Mouse (Mus musculus): ENCODE data around the gene Rora. TPM values are rescaled to one million over a fixed set of nuclear protein-coding genes. Genes with fewer than 3 reads are reported as not detected.

Rora gene
- polyA plus RNA-seq, 1 experiment = 11.7 TPM

DNA sequence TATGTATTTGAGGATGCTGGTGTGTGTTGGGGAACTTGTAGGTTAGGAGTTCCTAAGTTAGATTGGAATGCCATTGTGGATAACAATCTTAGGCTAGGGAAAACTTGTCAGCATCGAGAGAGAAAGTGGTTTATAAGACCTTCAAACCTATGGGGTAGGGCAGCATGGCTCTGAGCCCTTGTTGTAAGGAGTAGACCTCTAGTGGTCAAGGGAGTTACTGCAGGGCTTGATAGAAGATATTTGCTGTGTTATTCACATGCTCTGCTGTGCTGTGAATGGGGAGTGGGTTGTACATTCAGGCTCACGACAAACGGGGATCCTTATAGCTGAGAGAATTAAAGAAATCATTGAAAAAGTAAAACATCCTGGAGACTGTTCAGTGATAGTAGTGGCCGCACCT, 35.8 kb downstream of the Rora start:
- peak; percentile 79; the same call in 1 of the 2 replicates for TF ChIP-seq CTCF (IDR thresholded peaks at IDR 0.05; ENCODE audit: borderline replicate concordance, extremely low read depth, insufficient read depth, insufficient read length)
- no peak for TF ChIP-seq POLR2A (IDR thresholded peaks at IDR 0.05; ENCODE audit: borderline replicate concordance, extremely low read depth, insufficient read depth, insufficient read length, poor library complexity, severe bottlenecking)
- peak; percentile 86 for DNase-seq (ENCODE audit: low read depth)

- TF ChIP-seq CTCF (IDR thresholded peaks at IDR 0.05; ENCODE audit: borderline replicate concordance, extremely low read depth, insufficient read depth, insufficient read length) = no peak
- TF ChIP-seq POLR2A (IDR thresholded peaks at IDR 0.05; ENCODE audit: borderline replicate concordance, extremely low read depth, insufficient read depth, insufficient read length, poor library complexity, severe bottlenecking) = no peak
- DNase-seq (ENCODE audit: low read depth) = no peak
Measured at GRCm38 (mm10) chr9:68694889-68695495, 41.4 kb downstream of the Rora start.

DNA sequence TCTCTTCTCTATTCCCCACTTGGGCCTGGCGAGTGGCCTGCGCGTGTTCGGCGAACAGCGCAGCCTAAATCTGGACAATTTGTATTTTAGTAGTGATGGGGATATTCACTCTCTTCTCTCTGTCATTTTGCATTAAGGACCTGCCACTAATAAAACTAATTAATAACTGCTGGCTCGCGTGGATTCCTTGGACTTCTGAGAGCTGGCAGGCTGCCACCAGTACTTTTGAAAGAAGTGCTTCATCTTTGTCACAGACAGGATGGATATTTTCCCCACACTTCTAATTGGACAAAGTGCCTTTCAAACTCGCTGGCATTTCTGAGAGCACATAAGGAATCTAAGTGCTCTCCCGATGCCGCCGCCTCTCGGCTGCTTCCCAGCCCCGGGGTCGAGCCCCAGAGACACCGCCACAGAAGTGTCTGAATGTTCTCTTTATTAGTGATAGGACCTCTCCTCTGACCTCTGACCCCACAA, 41.9 kb downstream of the Rora start:
- TF ChIP-seq POLR2A (IDR thresholded peaks at IDR 0.05; ENCODE audit: borderline replicate concordance, extremely low read depth, insufficient read depth, insufficient read length, poor library complexity, severe bottlenecking) (no peak), CTCF (IDR thresholded peaks at IDR 0.05; ENCODE audit: borderline replicate concordance, extremely low read depth, insufficient read depth, insufficient read length) (no peak)

GRCm38 (mm10) chr9:68696425-68696956, 42.9 kb downstream of the Rora start:
- no peak for DNase-seq (ENCODE audit: low read depth)
- no peak for TF ChIP-seq POLR2A (IDR thresholded peaks at IDR 0.05; ENCODE audit: borderline replicate concordance, extremely low read depth, insufficient read depth, insufficient read length, poor library complexity, severe bottlenecking)
- TF ChIP-seq CTCF (IDR thresholded peaks at IDR 0.05; ENCODE audit: borderline replicate concordance, extremely low read depth, insufficient read depth, insufficient read length) = no peak

More for the DNA sequence above, 41.9 kb downstream of the Rora start:
- DNase-seq (ENCODE audit: low read depth) = peak; percentile 82

- no peak for DNase-seq (ENCODE audit: low read depth)
- no peak for TF ChIP-seq POLR2A (IDR thresholded peaks at IDR 0.05; ENCODE audit: borderline replicate concordance, extremely low read depth, insufficient read depth, insufficient read length, poor library complexity, severe bottlenecking)
- TF ChIP-seq CTCF (IDR thresholded peaks at IDR 0.05; ENCODE audit: borderline replicate concordance, extremely low read depth, insufficient read depth, insufficient read length) = no peak
Measured at GRCm38 (mm10) chr9:68699341-68699740, 45.8 kb downstream of the Rora start.

DNA sequence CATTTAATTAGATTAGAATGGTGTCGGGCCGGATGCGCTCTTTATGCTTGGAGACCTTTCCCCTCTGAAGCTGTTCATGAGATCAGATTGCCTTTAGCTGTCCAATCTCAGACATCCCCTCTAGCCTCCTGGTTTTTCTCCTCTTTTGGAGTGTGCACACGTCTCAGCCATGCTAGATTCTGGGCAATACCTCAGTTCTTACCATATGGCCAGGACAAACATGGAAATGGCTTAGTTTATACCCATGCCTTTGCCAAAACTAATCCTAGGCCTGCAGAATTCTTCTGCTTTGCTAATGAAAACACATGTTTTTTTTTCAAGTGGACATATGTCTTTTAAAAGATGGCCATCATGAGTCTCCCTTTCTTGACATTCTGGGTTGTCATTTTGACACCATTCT, 46.3 kb downstream of the Rora start:
- no peak for TF ChIP-seq POLR2A (IDR thresholded peaks at IDR 0.05; ENCODE audit: borderline replicate concordance, extremely low read depth, insufficient read depth, insufficient read length, poor library complexity, severe bottlenecking)
- no peak for TF ChIP-seq CTCF (IDR thresholded peaks at IDR 0.05; ENCODE audit: borderline replicate concordance, extremely low read depth, insufficient read depth, insufficient read length)
- DNase-seq (ENCODE audit: low read depth) = peak; percentile 27

DNA sequence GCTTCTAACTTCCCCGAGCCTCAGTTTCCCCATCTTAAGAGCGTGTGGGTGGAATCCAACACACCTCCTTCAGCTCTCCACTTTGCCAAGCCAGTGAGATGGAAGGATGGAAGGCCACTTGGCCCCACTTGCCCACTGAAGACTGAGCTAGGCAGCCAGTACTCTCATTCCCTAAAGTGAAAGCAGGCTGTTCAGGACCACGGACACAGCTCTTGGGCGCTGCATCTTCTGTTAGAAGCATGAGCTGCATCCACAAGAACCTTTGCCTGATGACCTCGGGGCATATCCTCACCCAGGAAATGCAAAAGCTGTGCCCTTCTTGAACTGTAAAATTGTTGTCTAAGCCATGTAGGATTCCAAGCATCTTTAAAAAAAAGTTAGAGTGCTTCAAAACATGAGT, 54.0 kb downstream of the Rora start:
- DNase-seq (ENCODE audit: low read depth) = no peak
- TF ChIP-seq POLR2A (IDR thresholded peaks at IDR 0.05; ENCODE audit: borderline replicate concordance, extremely low read depth, insufficient read depth, insufficient read length, poor library complexity, severe bottlenecking) (no peak), CTCF (IDR thresholded peaks at IDR 0.05; ENCODE audit: borderline replicate concordance, extremely low read depth, insufficient read depth, insufficient read length) (no peak)

- peak; percentile 34 for DNase-seq (ENCODE audit: low read depth)
- no peak for TF ChIP-seq CTCF (IDR thresholded peaks at IDR 0.05; ENCODE audit: borderline replicate concordance, extremely low read depth, insufficient read depth, insufficient read length)
- TF ChIP-seq POLR2A (IDR thresholded peaks at IDR 0.05; ENCODE audit: borderline replicate concordance, extremely low read depth, insufficient read depth, insufficient read length, poor library complexity, severe bottlenecking) = no peak
Measured at GRCm38 (mm10) chr9:68709232-68709631, 55.6 kb downstream of the Rora start.

DNA sequence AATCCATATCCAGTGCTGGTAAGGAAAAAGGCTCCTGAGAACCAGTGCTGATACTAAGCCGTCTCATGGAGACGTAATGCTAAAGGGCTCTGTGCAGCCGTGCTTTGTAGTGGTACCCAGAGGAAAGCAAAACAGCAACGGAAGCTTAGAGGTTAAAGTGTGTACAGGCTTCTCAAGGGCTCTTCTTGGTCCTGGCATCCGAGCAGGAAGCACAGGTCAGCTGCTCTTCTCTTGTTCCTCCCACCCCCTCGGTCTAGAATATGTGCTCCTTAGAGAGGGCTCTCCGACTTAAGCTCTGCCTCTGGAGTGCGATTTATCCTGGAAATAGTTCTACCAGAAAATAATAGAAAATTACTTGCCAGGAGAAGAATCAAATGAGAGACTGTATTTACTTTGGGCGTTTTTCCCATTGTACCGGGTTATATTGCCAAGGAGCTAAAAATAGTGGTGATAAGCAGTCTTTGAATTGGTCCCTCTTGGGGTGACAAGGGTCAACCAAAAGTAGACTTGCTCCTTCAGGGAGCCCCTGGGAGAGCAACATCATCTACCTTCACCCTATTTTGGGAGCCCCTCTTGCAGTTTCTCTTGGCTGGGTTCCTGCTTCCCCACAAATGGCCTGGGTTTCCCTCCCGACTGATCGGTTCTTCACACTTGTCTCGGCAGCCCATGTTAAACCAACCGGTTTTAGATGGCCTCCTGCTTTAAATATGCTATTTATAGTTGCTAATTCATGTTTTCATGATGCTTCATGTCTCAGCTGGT, 57.5 kb downstream of the Rora start:
- TF ChIP-seq CTCF (IDR thresholded peaks at IDR 0.05; ENCODE audit: borderline replicate concordance, extremely low read depth, insufficient read depth, insufficient read length) (no peak), POLR2A (IDR thresholded peaks at IDR 0.05; ENCODE audit: borderline replicate concordance, extremely low read depth, insufficient read depth, insufficient read length, poor library complexity, severe bottlenecking) (no peak)

DNA sequence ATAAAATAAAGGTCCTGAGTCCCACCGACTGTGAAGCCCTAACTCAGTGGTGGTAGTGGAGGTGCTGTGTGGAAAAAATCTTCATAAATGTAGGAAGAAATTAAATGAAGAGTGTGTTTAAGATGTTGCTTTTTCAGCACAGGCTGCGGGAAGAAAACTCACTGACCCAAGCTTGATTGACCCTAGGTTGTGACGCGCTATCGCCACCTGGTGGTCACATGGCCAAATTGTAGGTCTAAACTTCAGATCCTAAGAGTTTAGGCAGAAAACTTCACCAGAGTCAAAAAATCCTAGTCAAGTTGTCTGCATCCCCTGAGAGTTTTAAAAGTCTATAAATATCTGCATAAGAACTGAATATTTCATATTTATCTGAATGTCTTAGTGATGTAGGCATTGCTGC, 63.4 kb downstream of the Rora start:
- peak; percentile 45 for DNase-seq (ENCODE audit: low read depth)
- TF ChIP-seq CTCF (IDR thresholded peaks at IDR 0.05; ENCODE audit: borderline replicate concordance, extremely low read depth, insufficient read depth, insufficient read length) (peak; percentile 66; the same call in 1 of the 2 replicates), POLR2A (IDR thresholded peaks at IDR 0.05; ENCODE audit: borderline replicate concordance, extremely low read depth, insufficient read depth, insufficient read length, poor library complexity, severe bottlenecking) (no peak)

More for the DNA sequence above, 57.5 kb downstream of the Rora start:
- DNase-seq (ENCODE audit: low read depth) = no peak

DNA sequence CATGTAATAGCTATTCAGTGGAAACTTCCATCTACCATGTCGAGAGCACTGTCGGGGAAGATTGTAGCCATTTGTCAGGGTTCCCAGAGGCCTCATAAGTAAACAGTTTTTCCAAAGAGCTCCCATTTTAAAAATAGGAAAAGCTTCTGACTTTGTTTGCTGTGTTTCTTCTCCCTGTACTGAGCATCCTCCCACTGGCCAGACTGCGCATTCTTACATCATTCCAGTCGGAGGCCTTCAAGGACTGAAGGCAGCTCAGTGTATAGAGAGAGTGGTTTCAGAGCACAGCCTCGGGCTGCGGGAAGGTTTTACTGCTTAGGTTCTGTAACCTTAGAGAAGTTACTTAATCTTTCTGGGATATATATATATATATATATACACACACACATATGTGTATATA, 64.8 kb downstream of the Rora start:
- DNase-seq (ENCODE audit: low read depth) = no peak
- TF ChIP-seq CTCF (IDR thresholded peaks at IDR 0.05; ENCODE audit: borderline replicate concordance, extremely low read depth, insufficient read depth, insufficient read length) (no peak), POLR2A (IDR thresholded peaks at IDR 0.05; ENCODE audit: borderline replicate concordance, extremely low read depth, insufficient read depth, insufficient read length, poor library complexity, severe bottlenecking) (no peak)

Measured in brain, embryonic 14.5 days (tissue).